Mouse (Mus musculus): ENCODE measurements around the gene Hpn. TPM values are rescaled to one million over a fixed set of nuclear protein-coding genes. Genes with fewer than 3 reads are reported as not detected.
A peak's percentile ranks its signal among the peaks of the same experiment; 100 is the strongest.

The Hpn gene
- polyA plus RNA-seq, 1 experiment from 2014 or later = 1.5 TPM

DNA sequence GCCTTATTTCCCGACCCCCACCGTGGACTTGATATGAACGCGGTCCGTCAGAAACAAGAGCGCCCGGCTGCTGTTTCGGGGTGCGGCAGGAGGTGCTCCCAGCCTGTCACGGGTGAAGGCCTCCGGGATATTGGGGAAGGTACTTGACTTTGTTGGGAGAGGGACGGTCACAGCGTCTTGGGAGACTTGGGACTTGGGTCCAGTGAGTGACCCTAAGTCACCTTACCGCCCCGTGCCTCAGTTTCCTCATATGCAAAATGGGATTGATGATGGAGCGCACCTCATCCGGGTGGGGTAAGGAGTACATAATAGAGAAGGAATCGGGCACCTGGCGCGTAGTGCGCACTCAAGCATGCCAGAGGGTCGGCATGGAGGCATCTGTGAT is 62.8 kb downstream of the Hpn start:
- peak overlapping the region; percentile 66 for H3K4me2 ChIP-seq
- H3K4me1 ChIP-seq (replicated peaks) = peaks cover 65% of the 10 kb centered on the region
- no peak overlapping the region for H3K27ac ChIP-seq
- no peaks in the 10 kb centered on the region for H3K9me3 ChIP-seq (replicated peaks)
- peaks cover 41% of the 10 kb centered on the region for H3K27me3 ChIP-seq
- WGBS = 13% methylated on average over 22 of the region's 22 CpGs
- no peaks in the 10 kb centered on the region for H3K36me3 ChIP-seq
- peak overlapping the region; percentile 57 for H3K4me3 ChIP-seq
- H3K9ac ChIP-seq = 0 out of 2 replicates have a peak overlapping the region, but pooled peaks have one; percentile 11
- no peak for ATAC-seq (replicated peaks; ENCODE audit: insufficient number of reproducible peaks, insufficient read depth, low FRiP score, low read depth)

DNA sequence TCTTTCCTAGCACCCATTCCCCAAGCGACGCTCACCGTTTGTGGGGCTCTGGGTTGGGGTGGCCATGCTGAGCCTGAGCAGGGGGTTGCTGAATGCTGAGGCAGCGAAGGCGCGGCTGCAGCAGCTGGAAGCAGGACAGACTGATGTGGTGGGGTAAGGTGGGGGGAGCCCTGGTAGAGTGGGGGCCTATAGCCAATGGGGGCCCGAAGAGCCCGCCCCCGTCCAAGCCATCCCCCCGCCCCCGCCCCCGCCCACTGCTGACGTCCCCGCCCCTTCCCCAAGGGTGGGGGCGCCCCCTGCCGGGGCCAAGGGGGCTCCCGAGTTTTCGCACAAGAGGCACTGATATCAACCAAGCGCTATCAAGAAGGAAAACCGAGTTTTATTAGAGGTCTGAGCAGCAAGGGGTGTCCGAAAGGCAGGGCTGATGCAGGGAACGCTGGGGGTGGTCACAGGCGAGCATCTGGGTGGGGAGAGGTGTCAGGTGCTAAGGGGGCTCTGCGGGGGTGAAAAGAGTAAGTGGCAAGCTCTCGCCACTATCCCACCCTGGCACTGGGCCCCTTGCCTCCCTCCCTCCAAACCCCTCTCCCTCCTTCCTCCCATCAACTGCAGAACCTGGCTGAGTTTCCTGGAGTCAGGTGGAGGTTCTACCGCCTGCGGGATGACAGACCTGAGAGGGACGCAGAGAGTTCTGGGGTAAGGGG is 63.6 kb downstream of the Hpn start, which contains the start of gene Fxyd7:
Fxyd7 (minus strand) TSS at position 147 of the 701 bp plus-strand sequence.
- Histone ChIP-seq H3K9ac (0 out of 2 replicates have a peak within 1 kb of the TSS, but pooled peaks have one; percentile 11), H3K27ac (no peak within 1 kb of the TSS), H3K27me3 (peaks cover 41% of the 10 kb centered on the region), H3K4me2 (peak within 1 kb of the TSS; percentile 66), H3K36me3 (no peaks in the 10 kb centered on the region), H3K9me3 (replicated peaks) (no peaks in the 10 kb centered on the region), H3K4me3 (peak within 1 kb of the TSS; percentile 57), H3K4me1 (replicated peaks) (peaks cover 61% of the 10 kb centered on the region)
- 8% methylated on average over 28 of the region's 28 CpGs for WGBS
- ATAC-seq (replicated peaks; ENCODE audit: insufficient number of reproducible peaks, insufficient read depth, low FRiP score, low read depth) = no peak

DNA sequence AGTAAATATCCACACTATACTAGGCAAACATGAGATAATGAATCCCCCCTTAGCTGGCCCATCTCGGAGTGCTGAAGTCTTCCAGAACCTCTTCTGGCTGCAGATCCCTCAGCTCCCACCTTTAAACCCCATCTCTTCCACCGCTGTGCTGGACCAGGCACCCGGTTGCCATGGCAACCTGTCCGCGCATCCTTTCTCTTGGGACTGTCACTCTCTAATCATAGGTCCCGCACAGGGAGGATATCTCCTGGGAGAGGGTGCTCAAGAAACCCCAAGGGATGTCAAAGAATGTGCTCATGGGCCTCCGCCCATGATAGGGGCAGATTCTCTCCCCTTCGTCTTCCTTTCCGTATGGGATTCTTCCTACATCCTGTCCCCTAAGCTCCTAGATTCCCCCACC is 64.2 kb downstream of the Hpn start:
- WGBS = 11% methylated on average over 9 of the region's 9 CpGs
- H3K4me1 ChIP-seq (replicated peaks) = peaks cover 55% of the 10 kb centered on the region
- peak overlapping the region; percentile 57; the same call in 1 of the 2 replicates for H3K4me3 ChIP-seq
- no peak for ATAC-seq (replicated peaks; ENCODE audit: insufficient number of reproducible peaks, insufficient read depth, low FRiP score, low read depth)
- no peaks in the 10 kb centered on the region for H3K9me3 ChIP-seq (replicated peaks)
- no peak overlapping the region for H3K27ac ChIP-seq
- no peak overlapping the region for H3K9ac ChIP-seq
- peak overlapping the region; percentile 66 for H3K4me2 ChIP-seq
- peaks cover 41% of the 10 kb centered on the region for H3K27me3 ChIP-seq
- no peaks in the 10 kb centered on the region for H3K36me3 ChIP-seq

DNA sequence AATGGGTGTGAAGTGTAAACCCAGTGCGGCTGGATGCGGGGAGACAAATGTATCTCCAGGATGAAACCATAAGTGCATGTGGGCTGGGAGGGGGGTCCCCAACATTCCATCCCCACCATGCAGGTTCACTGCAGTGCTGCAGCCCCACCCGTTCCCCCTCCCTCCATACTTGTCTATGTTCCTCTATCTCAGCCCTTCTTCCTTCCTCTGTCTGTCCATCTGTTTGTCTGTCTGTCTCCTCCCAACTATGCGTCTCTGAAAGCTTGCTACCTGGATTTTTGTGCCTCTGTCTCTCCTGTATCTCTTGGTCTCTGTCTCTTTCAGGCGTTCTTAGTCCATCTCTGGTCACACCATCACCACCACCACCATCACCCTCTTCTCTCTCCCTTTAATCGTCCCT is 64.6 kb downstream of the Hpn start:
- no peak overlapping the region for H3K27ac ChIP-seq
- H3K27me3 ChIP-seq = peaks cover 42% of the 10 kb centered on the region
- H3K4me3 ChIP-seq = peak overlapping the region; percentile 4; the same call in 1 of the 2 replicates
- ATAC-seq (replicated peaks; ENCODE audit: insufficient number of reproducible peaks, insufficient read depth, low FRiP score, low read depth) = no peak
- H3K9ac ChIP-seq = no peak overlapping the region
- H3K36me3 ChIP-seq = no peaks in the 10 kb centered on the region
- H3K9me3 ChIP-seq (replicated peaks) = no peaks in the 10 kb centered on the region
- H3K4me2 ChIP-seq = peak overlapping the region; percentile 33; the same call in 1 of the 2 replicates
- H3K4me1 ChIP-seq (replicated peaks) = peaks cover 54% of the 10 kb centered on the region
- 12% methylated on average over 6 of the region's 6 CpGs for WGBS

DNA sequence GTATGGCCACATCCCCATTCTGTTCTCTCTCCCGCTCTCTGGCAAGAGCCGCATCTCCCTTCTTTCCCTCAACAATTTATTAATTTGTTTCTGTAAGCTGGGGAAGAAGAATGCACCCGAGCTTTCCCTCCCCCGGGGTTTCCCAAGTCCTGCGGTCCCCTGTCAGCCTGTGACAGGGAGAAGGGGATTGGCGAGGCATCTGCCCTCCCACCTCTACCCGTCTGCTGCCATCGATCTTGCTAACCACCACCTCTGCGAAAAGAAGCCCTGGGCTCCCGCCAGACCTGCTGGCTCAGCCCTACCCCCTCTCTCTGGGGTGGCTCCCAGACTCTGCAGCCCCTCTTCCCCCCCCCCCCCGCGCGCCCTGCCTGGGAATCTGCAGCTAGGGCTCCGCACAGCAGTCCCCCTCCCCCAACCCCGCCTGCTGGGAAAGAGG is 65.2 kb downstream of the Hpn start:
- Histone ChIP-seq H3K4me1 (replicated peaks) (peaks cover 53% of the 10 kb centered on the region), H3K9ac (0 out of 2 replicates have a peak overlapping the region, but pooled peaks have one; percentile 25), H3K27me3 (peaks cover 48% of the 10 kb centered on the region), H3K36me3 (no peaks in the 10 kb centered on the region), H3K9me3 (replicated peaks) (no peaks in the 10 kb centered on the region), H3K4me2 (peak overlapping the region; percentile 33; the same call in 1 of the 2 replicates), H3K27ac (no peak overlapping the region), H3K4me3 (peak overlapping the region; percentile 4; the same call in 1 of the 2 replicates)
- ATAC-seq (replicated peaks; ENCODE audit: insufficient number of reproducible peaks, insufficient read depth, low FRiP score, low read depth) = no peak; the same call in 1 of the 2 replicates
- 7% methylated on average over 10 of the region's 15 CpGs for WGBS

DNA sequence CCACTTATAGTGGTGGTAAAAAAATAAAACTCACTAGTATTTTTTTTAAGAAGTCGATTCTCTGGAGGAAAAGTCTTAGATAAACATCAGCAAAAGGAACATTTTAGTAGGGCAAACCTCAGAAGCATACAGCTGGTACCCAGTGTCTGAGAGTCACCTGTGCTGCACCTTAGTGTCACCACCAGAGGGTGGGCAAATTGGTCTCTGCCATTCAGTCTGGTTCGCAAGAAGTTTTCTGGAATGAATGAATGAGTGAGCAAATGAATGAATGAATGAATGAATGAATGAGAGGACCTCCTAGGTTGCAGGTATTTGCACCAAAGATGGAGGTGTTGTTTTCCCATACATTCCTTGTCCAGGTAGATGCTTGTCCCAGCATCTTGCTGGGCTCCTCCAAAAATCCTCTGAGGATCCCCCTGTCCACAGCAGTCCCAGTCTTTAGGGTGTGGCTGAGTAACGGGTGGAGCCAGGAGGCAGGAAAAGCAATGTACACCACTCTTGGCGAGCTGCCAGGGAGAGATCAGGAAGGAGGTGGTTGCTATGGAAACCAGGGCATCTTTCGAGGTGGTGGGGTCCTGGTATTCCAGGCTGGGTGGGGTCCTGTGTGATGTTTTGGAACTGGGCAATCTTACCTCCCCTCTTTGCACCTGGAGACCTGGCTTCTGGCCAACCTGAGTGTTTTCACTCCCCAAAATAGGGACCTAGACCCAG is 65.8 kb downstream of the Hpn start:
- 32% methylated on average over 5 of the region's 5 CpGs for WGBS
- H3K4me1 ChIP-seq (replicated peaks) = peaks cover 50% of the 10 kb centered on the region
- H3K9me3 ChIP-seq (replicated peaks) = no peaks in the 10 kb centered on the region
- no peak overlapping the region for H3K4me3 ChIP-seq
- no peak overlapping the region for H3K9ac ChIP-seq
- H3K27ac ChIP-seq = no peak overlapping the region
- H3K36me3 ChIP-seq = no peaks in the 10 kb centered on the region
- peaks cover 54% of the 10 kb centered on the region for H3K27me3 ChIP-seq
- H3K4me2 ChIP-seq = no peak overlapping the region; the same call in 1 of the 2 replicates
- no peak for ATAC-seq (replicated peaks; ENCODE audit: insufficient number of reproducible peaks, insufficient read depth, low FRiP score, low read depth)

Other genes starting within 250 kb of the Hpn start
- gene Cd22, start 234.9 kb downstream of the Hpn start, polyA plus RNA-seq (2015; fragmentation: Nextera tagmentation; extraction: Ambion mirVana) = 0.06 TPM in 1 of 2 replicates, not detected in the other
- gene Mag, start 200.4 kb downstream of the Hpn start, polyA plus RNA-seq (2015; fragmentation: Nextera tagmentation; extraction: Ambion mirVana) = 0.14 and 0.29 TPM in 2 replicates
- gene Hamp2, start 190.6 kb downstream of the Hpn start, polyA plus RNA-seq (2015; fragmentation: Nextera tagmentation; extraction: Ambion mirVana) = not detected in 2 replicates
- gene Hamp, start 171.3 kb downstream of the Hpn start, polyA plus RNA-seq (2015; fragmentation: Nextera tagmentation; extraction: Ambion mirVana) = not detected in 2 replicates
- gene Usf2, start 158.5 kb downstream of the Hpn start, polyA plus RNA-seq (2015; fragmentation: Nextera tagmentation; extraction: Ambion mirVana) = 13.1 and 16.2 TPM in 2 replicates
- 7.0 and 18.9 TPM in 2 replicates for gene Lsr, start 141.8 kb downstream of the Hpn start, polyA plus RNA-seq (2015; fragmentation: Nextera tagmentation; extraction: Ambion mirVana)
- gene Fam187b, start 141.5 kb downstream of the Hpn start, polyA plus RNA-seq (2015; fragmentation: Nextera tagmentation; extraction: Ambion mirVana) = 0.54 and 0.86 TPM in 2 replicates
- 39.1 and 47.0 TPM in 2 replicates for gene Fxyd5, start 72.8 kb downstream of the Hpn start, polyA plus RNA-seq (2015; fragmentation: Nextera tagmentation; extraction: Ambion mirVana)
- gene Fxyd7, start 63.8 kb downstream of the Hpn start, polyA plus RNA-seq (2015; fragmentation: Nextera tagmentation; extraction: Ambion mirVana) = 1.1 and 2.7 TPM in 2 replicates
- 950 and 1,236 TPM in 2 replicates for gene Fxyd1, start 58.1 kb downstream of the Hpn start, polyA plus RNA-seq (2015; fragmentation: Nextera tagmentation; extraction: Ambion mirVana)
- 0.25 and 0.39 TPM in 2 replicates for gene Lgi4, start 55.9 kb downstream of the Hpn start, polyA plus RNA-seq (2015; fragmentation: Nextera tagmentation; extraction: Ambion mirVana)
- gene Fxyd3, start 38.6 kb downstream of the Hpn start, polyA plus RNA-seq (2015; fragmentation: Nextera tagmentation; extraction: Ambion mirVana) = 2.6 and 15.2 TPM in 2 replicates
- gene Scn1b, start 11.7 kb upstream of the Hpn start, polyA plus RNA-seq (2015; fragmentation: Nextera tagmentation; extraction: Ambion mirVana) = 3.7 and 4.0 TPM in 2 replicates
- 41.4 and 56.8 TPM in 2 replicates for gene Gramd1a, start 40.6 kb upstream of the Hpn start, polyA plus RNA-seq (2015; fragmentation: Nextera tagmentation; extraction: Ambion mirVana)
- gene Scgb2b2, start 175.2 kb upstream of the Hpn start, polyA plus RNA-seq (2015; fragmentation: Nextera tagmentation; extraction: Ambion mirVana) = not detected in 2 replicates
- gene Scgb1b2, start 176.5 kb upstream of the Hpn start, polyA plus RNA-seq (2015; fragmentation: Nextera tagmentation; extraction: Ambion mirVana) = not detected in 2 replicates
- not detected in 2 replicates for gene Scgb2b3, start 246.8 kb upstream of the Hpn start, polyA plus RNA-seq (2015; fragmentation: Nextera tagmentation; extraction: Ambion mirVana)